Mouse (Mus musculus): ENCODE results near the gene Rft1.
A peak's percentile ranks its signal among the peaks of the same experiment; 100 is the strongest.

Rft1 gene

GRCm38 (mm10) chr14:30630811-30631576 is 23.2 kb upstream of the Rft1 start:
- peak; percentile 55 for DNase-seq

- no peak for DNase-seq
These were observed 22.3 kb upstream of the Rft1 start for GRCm38 (mm10) chr14:30631834-30632233.

GRCm38 (mm10) chr14:30633708-30634107 is 20.5 kb upstream of the Rft1 start:
- DNase-seq: no peak

- no peak for DNase-seq
These were observed 19.7 kb upstream of the Rft1 start for GRCm38 (mm10) chr14:30634418-30634817.

- no peak for DNase-seq
These were observed 18.8 kb upstream of the Rft1 start for GRCm38 (mm10) chr14:30635219-30635910.

GRCm38 (mm10) chr14:30636499-30636898 is 17.7 kb upstream of the Rft1 start:
- no peak for DNase-seq

- no peak for DNase-seq
These were observed 17.1 kb upstream of the Rft1 start for GRCm38 (mm10) chr14:30637087-30637486.

GRCm38 (mm10) chr14:30638009-30638408 is 16.2 kb upstream of the Rft1 start:
- no peak for DNase-seq

GRCm38 (mm10) chr14:30638686-30639085 is 15.5 kb upstream of the Rft1 start:
- DNase-seq: no peak

GRCm38 (mm10) chr14:30641748-30642147 is 12.4 kb upstream of the Rft1 start:
- DNase-seq: no peak

- DNase-seq: no peak
These were observed 10.1 kb upstream of the Rft1 start for GRCm38 (mm10) chr14:30644026-30644425.

- no peak for DNase-seq
These were observed 9.1 kb upstream of the Rft1 start for GRCm38 (mm10) chr14:30645066-30645465.

- DNase-seq: no peak
These were observed 7.7 kb upstream of the Rft1 start for GRCm38 (mm10) chr14:30646486-30646885.

GRCm38 (mm10) chr14:30648478-30648877 is 5.7 kb upstream of the Rft1 start:
- no peak for DNase-seq

- DNase-seq: no peak
These were observed 4.4 kb upstream of the Rft1 start for GRCm38 (mm10) chr14:30649745-30650144.

GRCm38 (mm10) chr14:30650969-30651368 is 3.2 kb upstream of the Rft1 start:
- peak; percentile 36 for DNase-seq

- no peak for DNase-seq
These were observed 600 bp downstream of the Rft1 start for GRCm38 (mm10) chr14:30654691-30655228.

- no peak for DNase-seq
These were observed 1.4 kb downstream of the Rft1 start for GRCm38 (mm10) chr14:30655531-30655930.

GRCm38 (mm10) chr14:30666061-30666460 is 11.9 kb downstream of the Rft1 start:
- no peak for DNase-seq

GRCm38 (mm10) chr14:30666604-30667003 is 12.4 kb downstream of the Rft1 start:
- DNase-seq: peak; percentile 21

- no peak for DNase-seq
These were observed 16.0 kb downstream of the Rft1 start for GRCm38 (mm10) chr14:30670161-30670560.

- no peak for DNase-seq
These were observed 17.2 kb downstream of the Rft1 start for GRCm38 (mm10) chr14:30671095-30671985.

GRCm38 (mm10) chr14:30671986-30672312 is 17.8 kb downstream of the Rft1 start:
- peak; percentile 89 for DNase-seq
